Mouse (Mus musculus): ENCODE results near the gene Tmem201.

GRCm38 (mm10) chr4:149758423-149758822 lies 20.6 kb upstream of the Tmem201 start:
- TF ChIP-seq POLR2A (IDR thresholded peaks at IDR 0.05; ENCODE audit: control insufficient read depth, low read depth, low read length) = no peak
- TF ChIP-seq CTCF (IDR thresholded peaks at IDR 0.05; ENCODE audit: control insufficient read depth, insufficient read depth, insufficient replicate concordance, low read depth, low read length) = no peak
